ENCODE assay signal across 12 mouse cellular contexts in the genomic region with DNA sequence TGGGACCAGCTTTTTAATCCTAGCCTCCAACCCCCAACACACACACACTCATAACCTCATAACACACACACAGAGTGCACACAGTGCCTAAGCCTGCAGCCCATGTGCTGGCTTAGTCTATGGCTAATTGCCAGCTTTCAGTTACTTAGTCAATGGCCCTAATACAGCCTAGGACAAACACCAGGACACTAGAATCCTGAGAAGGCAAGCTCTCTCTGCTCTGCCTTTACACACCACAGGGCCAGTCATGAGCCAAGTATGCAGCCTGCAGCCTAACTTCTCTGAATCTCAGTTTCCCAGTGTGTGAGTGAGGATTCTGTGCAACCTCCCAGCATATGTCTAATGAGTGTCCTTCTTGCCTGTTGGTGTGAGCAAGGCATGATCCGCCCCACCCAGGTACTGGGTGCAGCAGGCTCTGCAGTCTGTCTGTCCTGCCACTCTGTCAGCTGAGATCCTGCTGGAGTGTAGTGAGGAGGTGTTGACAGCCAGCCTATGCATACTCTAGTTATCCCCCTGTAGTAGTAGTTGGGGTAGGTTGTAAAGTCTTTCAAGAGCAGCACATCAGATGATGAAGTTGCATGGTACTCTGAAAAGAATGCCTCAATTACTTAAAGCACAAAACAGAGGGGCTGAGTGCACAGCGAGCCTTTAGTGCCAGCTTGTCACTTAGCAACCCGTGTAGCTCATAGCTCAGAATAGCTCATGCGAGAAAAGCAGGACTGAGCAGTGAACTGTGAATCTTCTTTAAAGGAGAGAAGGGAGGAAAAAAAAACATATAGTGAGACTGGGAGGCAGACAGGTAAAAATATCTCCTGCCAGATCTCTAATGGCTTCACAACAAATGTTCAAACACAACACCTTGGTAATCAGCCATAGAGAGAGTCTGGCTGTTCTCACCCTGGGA. TPM values are rescaled to one million over a fixed set of nuclear protein-coding genes. Genes with fewer than 3 reads are reported as not detected.
A peak's percentile ranks its signal among the peaks of the same experiment; 100 is the strongest.
DNase-seq lines count a peak whose midpoint lies in the region; ATAC-seq and TF ChIP-seq lines count a peak whose summit lies in the region.
"Had no signal": no experiment of that assay in that cellular context is flagged by ENCODE, and none has a peak within 500 bp of the region (broad histone marks: within the 10 kb centered on the region; RNA-seq: fewer than 3 reads in every experiment).

No protein-coding gene starts in this region.

- TF ChIP-seq CTCF in heart, postnatal 0 days (IDR thresholded peaks at IDR 0.05; ENCODE audit: low read depth) = no peak

- no peaks in the 10 kb centered on the region for H3K27me3 ChIP-seq in heart, postnatal 0 days (ENCODE audit: control insufficient read depth, insufficient read depth, low read length)
- H3K27me3 ChIP-seq: embryonic facial prominence, embryonic 12.5 days had no signal

- H3K36me3 ChIP-seq in heart, postnatal 0 days (replicated peaks; ENCODE audit: control insufficient read depth, insufficient read depth, low read length) = 0 out of 2 replicates have a peak, but pooled peaks cover 1% of the 10 kb centered on the region
- H3K36me3 ChIP-seq: embryonic facial prominence, embryonic 12.5 days had no signal

- peaks cover 3% of the 10 kb centered on the region; the same call in 1 of the 2 replicates for H3K9me3 ChIP-seq in heart, postnatal 0 days (replicated peaks; ENCODE audit: control insufficient read depth, low read length)

- no peak overlapping the region for H3K9ac ChIP-seq in heart, postnatal 0 days (replicated peaks; ENCODE audit: low read depth, low read length)
- H3K9ac ChIP-seq: embryonic facial prominence, embryonic 12.5 days had no signal

- WGBS in heart, postnatal 0 days = 28% methylated on average over 4 of the region's 4 CpGs

- peaks cover 24% of the 10 kb centered on the region for H3K4me1 ChIP-seq in heart, postnatal 0 days (ENCODE audit: control insufficient read depth, insufficient read depth)

- peak; percentile 61 for DNase-seq in left cerebral cortex, adult 11 months (ENCODE audit: low spot score)
- DNase-seq in left cerebral cortex, postnatal 4 days = no peak
- peak; percentile 53 for DNase-seq in heart, postnatal 0 days (ENCODE audit: low spot score)
- DNase-seq in kidney, postnatal 36 days = peak; percentile 67 to 79
- peak; percentile 66 to 78 for DNase-seq in right cerebral cortex, postnatal 36 days (ENCODE audit: low spot score in 2 of 2)
- no peak for DNase-seq in thymus, postnatal 10 days (ENCODE audit: low spot score in 2 of 2)
- DNase-seq in T-cell, adult 2 months (ENCODE audit: low spot score) = no peak
- DNase-seq in adrenal gland, postnatal 36 days = no peak

- H3K4me2 ChIP-seq in heart, postnatal 0 days (ENCODE audit: low read depth, low read length) = no peak overlapping the region
- H3K4me2 ChIP-seq: embryonic facial prominence, embryonic 12.5 days had no signal

- H3K4me3 ChIP-seq in heart, postnatal 0 days (ENCODE audit: low read depth, low read length) = no peak overlapping the region
- H3K4me3 ChIP-seq: embryonic facial prominence, embryonic 12.5 days had no signal

- peak overlapping the region; percentile 56; the same call in 1 of the 2 replicates for H3K27ac ChIP-seq in heart, postnatal 0 days (ENCODE audit: low read depth)
- H3K27ac ChIP-seq: embryonic facial prominence, embryonic 12.5 days had no signal

- intact Hi-C loops in left cerebral cortex, postnatal 4 days (cut with DNase I) = no loop called here

- TF ChIP-seq EP300 in heart, postnatal 0 days (IDR thresholded peaks at IDR 0.05; ENCODE audit: low read depth) = no peak

- peak; percentile 64; the same call in 1 of the 2 replicates for ATAC-seq in heart, postnatal 0 days (ENCODE audit: insufficient read depth, low read depth)

RNA-seq across cellular contexts. Expression of gene Slc6a17, which starts 12.1 kb away (rescaled TPM):
- 100 to 1,000 TPM; 152 to 153 TPM for total RNA-seq in left cerebral cortex, postnatal 4 days (2021)
- 9.7 and 22.3 TPM in 2 replicates for total RNA-seq in heart, postnatal 0 days (2014; rRNA removed; ENCODE audit: low replicate concordance)
- 2.4 and 3.1 TPM in 2 replicates for polyA plus RNA-seq in heart, postnatal 0 days (2015; fragmentation: Nextera tagmentation; extraction: Ambion mirVana)
- total RNA-seq in adrenal gland, postnatal 36 days (2021) = 10 to 100 TPM in 1 of 2 experiments, 1 to 10 TPM in 1; 2.5 to 10.7 TPM

RNA-seq across cellular contexts. Expression of gene Kcnc4, which starts 46.4 kb away (rescaled TPM):
- total RNA-seq in left cerebral cortex, postnatal 4 days (2021) = 10 to 100 TPM; 21.2 to 25.8 TPM
- 0.04 and 0.15 TPM in 2 replicates for total RNA-seq in heart, postnatal 0 days (2014; rRNA removed; ENCODE audit: low replicate concordance)
- 0.10 and 0.20 TPM in 2 replicates for polyA plus RNA-seq in heart, postnatal 0 days (2015; fragmentation: Nextera tagmentation; extraction: Ambion mirVana)
- 10 to 100 TPM in 1 of 2 experiments, 1 to 10 TPM in 1; 5.1 to 10.5 TPM for total RNA-seq in adrenal gland, postnatal 36 days (2021)

RNA-seq across cellular contexts. Expression of gene Ubl4b, which starts 49.2 kb away (rescaled TPM):
- under 1 TPM in 1 of 2 experiments, not detected in 1; 0.58 TPM for total RNA-seq in left cerebral cortex, postnatal 4 days (2021)
- total RNA-seq in heart, postnatal 0 days (2014; rRNA removed; ENCODE audit: low replicate concordance) = not detected in 2 replicates
- polyA plus RNA-seq in heart, postnatal 0 days (2015; fragmentation: Nextera tagmentation; extraction: Ambion mirVana) = not detected in 2 replicates
- not detected for total RNA-seq in adrenal gland, postnatal 36 days (2021)
- polyA plus RNA-seq: large intestine, adult 2 months; lung, embryonic 16.5 days; spleen, adult 2 months had no signal

Comparison
In these comparisons a context has a peak if more than half of its experiments do, and no peak if none do; other contexts are left out.
1. DNase-seq: peak in left cerebral cortex, adult 11 months (single experiment), heart, postnatal 0 days (single experiment), kidney, postnatal 36 days (2 of 2) and right cerebral cortex, postnatal 36 days (2 of 2); none in left cerebral cortex, postnatal 4 days (single experiment), thymus, postnatal 10 days (0 of 2), T-cell, adult 2 months (single experiment) and adrenal gland, postnatal 36 days (0 of 2).